Mouse (Mus musculus) heart, adult 2 months (tissue): ENCODE results near the gene Zfp933. TPM values are rescaled to one million over a fixed set of nuclear protein-coding genes. Genes with fewer than 3 reads are reported as not detected.

Experiments
- DNase-seq, 2 experiments: peaks; one replicate each; pipeline ENCODE4 v3.0.0; 2021
- H3K27ac ChIP-seq: fragments of 200-600 bp; 2 replicates; pipeline ENCODE4 v1.8.1; 2022
- H3K27me3 ChIP-seq: fragments of 200-500 bp; 2 replicates; pipeline ENCODE4 v1.6.1; 2012; ENCODE audit warnings: mild to moderate bottlenecking, low read length, inconsistent platforms, mixed read lengths; ENCODE audit not compliant: control insufficient read depth, insufficient read depth
- H3K36me3 ChIP-seq: fragments of 200-500 bp; 2 replicates; pipeline ENCODE4 v1.6.1; 2012; ENCODE audit warnings: low read length, inconsistent platforms; ENCODE audit not compliant: control insufficient read depth, insufficient read depth
- H3K4me1 ChIP-seq: fragments of 200-500 bp; 2 replicates; pipeline ENCODE4 v1.6.1; 2011; ENCODE audit warnings: low read length; ENCODE audit not compliant: control insufficient read depth, insufficient read depth
- H3K4me3 ChIP-seq: fragments of 200-600 bp; 2 replicates; pipeline ENCODE4 v1.8.1; 2022
- H3K79me2 ChIP-seq: fragments of 200-500 bp; replicated peaks from 2 replicates; pipeline ENCODE4 v1.6.1; 2012; ENCODE audit warnings: mild to moderate bottlenecking, inconsistent platforms, low read length, moderate library complexity, mixed read lengths; ENCODE audit not compliant: control insufficient read depth, insufficient read depth
- H3K9ac ChIP-seq: fragments of 200-500 bp; 2 replicates; pipeline ENCODE4 v1.6.1; 2012; ENCODE audit warnings: low read depth, mild to moderate bottlenecking, control low read depth, inconsistent platforms, low read length, mixed read lengths
- CTCF ChIP-seq: fragments of 200-600 bp; IDR thresholded peaks from 2 replicates; pipeline ENCODE4 v1.8.1; 2022; ENCODE audit warnings: antibody characterized with exemption, mild to moderate bottlenecking, moderate library complexity
- EP300 ChIP-seq: fragments of 200-500 bp; IDR thresholded peaks from 2 replicates; pipeline ENCODE4 v1.6.1; 2011; ENCODE audit warnings: low read depth, low read length, control low read depth; ENCODE audit not compliant: insufficient read depth
- POLR2A ChIP-seq: fragments of 200-500 bp; IDR thresholded peaks from 2 replicates; pipeline ENCODE4 v1.6.1; 2011; ENCODE audit warnings: mild to moderate bottlenecking, low read depth, low read length, control low read depth; ENCODE audit not compliant: insufficient read depth
- WGBS: fragments of 180-500 bp; shearing (Covaris S2); methylation state at CpG from one replicate; pipeline ENCODE4 v1.1.7; 2018; 5-methylcytosine and 5-hydroxymethylcytosine counted together
- intact Hi-C: fragments of 180-260 bp; cut with DNase I; formaldehyde crosslinking; loops from one replicate; pipeline ENCODE4 v1.15.1; 2025
- polyA plus RNA-seq: library from polyadenylated mRNA; depleted of rRNA; stranded (reverse); fragments of >200 nt; gene quantifications from 2 replicates; pipeline ENCODE4 v1.2.3, GENCODE M21; 2012
- total RNA-seq, 2 experiments: library from RNA; stranded (reverse); gene quantifications; 2 replicates each; pipeline ENCODE4 v1.2.3; 2021

The Zfp933 gene
- total and polyA plus RNA-seq, 3 experiments, result 1.3 to 11.2 (median 10.3) TPM

GRCm38 (mm10) chr4:147888237-147888636, 40.1 kb upstream of the Zfp933 start:
- intact Hi-C loops, result no loop called here
- Histone ChIP-seq H3K27ac (no peak overlapping the region), H3K79me2 (peaks cover 2% of the 10 kb centered on the region; the same call in 1 of the 2 replicates), H3K27me3 (no peaks in the 10 kb centered on the region), H3K4me1 (peaks cover 4% of the 10 kb centered on the region; the same call in 1 of the 2 replicates), H3K36me3 (peaks cover 19% of the 10 kb centered on the region), H3K4me3 (no peak overlapping the region), H3K9ac (no peak overlapping the region)
- DNase-seq, result no peak
- 61% methylated on average over 4 of the region's 4 CpGs for WGBS
- TF ChIP-seq CTCF (no peak), POLR2A (no peak), EP300 (no peak)

DNA sequence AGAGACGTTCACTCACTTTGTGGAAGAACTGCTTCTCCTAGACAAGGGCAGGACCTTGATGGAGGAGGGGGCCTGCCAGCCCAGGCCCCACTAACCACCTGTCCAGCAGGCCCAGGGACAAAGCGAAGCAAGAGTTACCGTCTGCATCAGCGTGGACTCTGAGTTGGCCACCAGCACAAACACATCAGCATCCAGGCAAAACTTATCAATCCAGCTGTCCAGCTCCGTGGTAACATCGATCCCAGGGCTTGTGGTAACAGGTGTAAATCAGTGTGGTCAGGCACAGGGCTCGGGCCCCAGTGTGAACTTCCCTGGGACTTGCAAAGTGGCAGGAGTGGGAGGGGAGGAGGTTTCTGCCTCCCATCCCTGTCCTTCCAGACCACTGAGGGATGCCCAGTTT, 39.1 kb upstream of the Zfp933 start:
- no peaks in the 10 kb centered on the region for H3K27me3 ChIP-seq
- H3K9ac ChIP-seq, result no peak overlapping the region
- H3K36me3 ChIP-seq, result peaks cover 19% of the 10 kb centered on the region
- H3K27ac ChIP-seq, result no peak overlapping the region
- intact Hi-C loops, result no loop called here
- WGBS, result 88% methylated on average over 7 of the region's 7 CpGs
- no peaks in the 10 kb centered on the region for H3K79me2 ChIP-seq
- no peak overlapping the region for H3K4me3 ChIP-seq
- DNase-seq, result no peak
- TF ChIP-seq POLR2A (no peak), CTCF (no peak), EP300 (no peak)
- peaks cover 4% of the 10 kb centered on the region; the same call in 1 of the 2 replicates for H3K4me1 ChIP-seq

DNA sequence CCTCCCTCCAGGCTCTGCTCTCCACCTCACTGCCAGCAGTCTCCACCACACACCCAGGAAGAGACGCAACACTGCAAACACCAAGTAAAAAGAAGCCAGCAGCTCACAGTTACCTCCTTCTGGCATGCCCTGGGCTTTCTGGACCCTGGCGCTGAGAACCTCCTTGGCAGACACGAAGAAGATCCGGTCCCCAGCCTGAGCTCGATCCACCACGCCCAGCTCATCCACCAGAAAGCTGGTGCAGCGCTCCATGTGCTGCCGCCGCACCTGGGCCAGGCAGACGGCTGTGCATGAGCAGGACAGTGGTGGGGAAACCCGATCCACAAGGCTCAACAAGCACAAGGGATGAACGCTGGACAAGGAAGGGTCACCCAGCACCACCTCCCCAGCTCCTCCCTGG, 38.0 kb upstream of the Zfp933 start:
- Histone ChIP-seq H3K4me1 (peaks cover 4% of the 10 kb centered on the region; the same call in 1 of the 2 replicates), H3K9ac (no peak overlapping the region), H3K27me3 (no peaks in the 10 kb centered on the region), H3K4me3 (no peak overlapping the region), H3K36me3 (peaks cover 10% of the 10 kb centered on the region), H3K27ac (no peak overlapping the region), H3K79me2 (no peaks in the 10 kb centered on the region)
- intact Hi-C loops, result no loop called here
- WGBS, result 91% methylated on average over 12 of the region's 12 CpGs
- DNase-seq, result no peak
- no peak for TF ChIP-seq POLR2A
- TF ChIP-seq CTCF, result no peak
- no peak for TF ChIP-seq EP300

DNA sequence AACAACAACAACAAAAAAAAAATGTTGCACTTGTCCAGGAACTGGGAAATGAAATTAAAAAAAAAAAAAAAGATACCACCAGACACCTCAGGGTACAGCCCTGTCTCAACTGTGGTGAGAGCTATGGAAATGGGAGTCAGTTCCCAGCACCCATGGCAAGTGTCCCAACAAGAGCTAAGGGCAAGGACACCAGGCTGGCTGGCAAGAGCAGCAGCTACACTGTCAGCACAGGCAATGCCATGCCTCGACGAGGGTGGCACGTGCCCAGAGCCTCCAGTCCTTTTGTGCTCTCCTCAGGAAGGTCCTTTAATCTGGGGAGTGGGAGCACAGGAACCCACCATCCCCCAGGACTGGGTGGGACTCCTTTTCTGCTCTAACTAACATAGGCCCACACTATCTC, 36.0 kb upstream of the Zfp933 start:
- Histone ChIP-seq H3K27me3 (no peaks in the 10 kb centered on the region), H3K4me3 (no peak overlapping the region), H3K79me2 (peaks cover 3% of the 10 kb centered on the region), H3K27ac (no peak overlapping the region; the same call in 1 of the 2 replicates), H3K4me1 (peaks cover 2% of the 10 kb centered on the region; the same call in 1 of the 2 replicates), H3K9ac (no peak overlapping the region), H3K36me3 (peaks cover 15% of the 10 kb centered on the region; the same call in 1 of the 2 replicates)
- intact Hi-C loops, result no loop called here
- DNase-seq, result no peak
- TF ChIP-seq POLR2A (no peak), EP300 (no peak), CTCF (no peak)
- WGBS, result 59% methylated on average over 3 of the region's 3 CpGs

DNA sequence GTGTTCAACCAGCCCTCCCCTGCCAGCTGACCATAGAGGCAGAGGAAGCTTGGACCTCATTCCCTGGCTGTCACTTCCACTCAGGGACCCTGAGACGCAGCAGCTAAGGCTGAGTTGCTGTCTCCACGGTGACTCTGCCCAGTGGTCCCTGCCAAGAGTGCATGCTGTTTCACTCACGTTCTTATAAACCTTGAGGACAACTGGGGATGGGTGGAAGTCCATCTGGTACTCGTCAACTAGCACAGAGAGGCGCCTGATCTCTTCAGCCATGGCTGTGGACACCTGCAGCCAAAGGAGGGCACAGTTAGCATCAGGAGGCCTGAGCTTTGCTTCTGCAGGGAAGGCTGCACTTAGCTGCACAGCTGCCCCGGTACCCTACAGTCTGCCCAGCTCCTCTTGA, 34.9 kb upstream of the Zfp933 start:
- TF ChIP-seq CTCF (no peak), POLR2A (no peak), EP300 (no peak)
- 53% methylated on average over 6 of the region's 6 CpGs for WGBS
- H3K9ac ChIP-seq, result no peak overlapping the region
- no peak for DNase-seq
- no peak overlapping the region for H3K4me3 ChIP-seq
- no peaks in the 10 kb centered on the region; the same call in 1 of the 2 replicates for H3K4me1 ChIP-seq
- peaks cover 3% of the 10 kb centered on the region for H3K79me2 ChIP-seq
- H3K36me3 ChIP-seq, result peaks cover 11% of the 10 kb centered on the region; the same call in 1 of the 2 replicates
- H3K27me3 ChIP-seq, result no peaks in the 10 kb centered on the region
- intact Hi-C loops, result no loop called here
- H3K27ac ChIP-seq, result 0 out of 2 replicates have a peak overlapping the region, but pooled peaks have one; percentile 9

GRCm38 (mm10) chr4:147881792-147882191, 33.6 kb upstream of the Zfp933 start:
- TF ChIP-seq CTCF (no peak), POLR2A (no peak), EP300 (no peak)
- Histone ChIP-seq H3K27ac (no peak overlapping the region), H3K79me2 (peaks cover 3% of the 10 kb centered on the region), H3K27me3 (no peaks in the 10 kb centered on the region), H3K9ac (no peak overlapping the region), H3K4me3 (no peak overlapping the region), H3K36me3 (peaks cover 8% of the 10 kb centered on the region; the same call in 1 of the 2 replicates), H3K4me1 (no peaks in the 10 kb centered on the region; the same call in 1 of the 2 replicates)
- intact Hi-C loops, result no loop called here
- 84% methylated on average over 7 of the region's 7 CpGs for WGBS
- DNase-seq, result no peak
